Mouse (Mus musculus): ENCODE measurements around the gene Ugt1a6b.
A peak's percentile ranks its signal among the peaks of the same experiment; 100 is the strongest.

Ugt1a6b gene

GRCm38 (mm10) chr1:88247660-88248059, 144.6 kb downstream of the Ugt1a6b start:
- DNase-seq = no peak

GRCm38 (mm10) chr1:88248658-88249057, 145.6 kb downstream of the Ugt1a6b start:
- DNase-seq = no peak

GRCm38 (mm10) chr1:88249596-88249995, 146.5 kb downstream of the Ugt1a6b start:
- DNase-seq = no peak

GRCm38 (mm10) chr1:88250023-88250422, 147.0 kb downstream of the Ugt1a6b start:
- DNase-seq = no peak

GRCm38 (mm10) chr1:88253106-88253505, 150.1 kb downstream of the Ugt1a6b start:
- DNase-seq = no peak

GRCm38 (mm10) chr1:88253540-88253939, 150.5 kb downstream of the Ugt1a6b start:
- DNase-seq = no peak

GRCm38 (mm10) chr1:88254793-88255465, 151.9 kb downstream of the Ugt1a6b start:
- no peak for DNase-seq

GRCm38 (mm10) chr1:88255466-88255857, 152.4 kb downstream of the Ugt1a6b start:
- no peak for DNase-seq

- DNase-seq = no peak
Observed at GRCm38 (mm10) chr1:88255989-88256754, 153.1 kb downstream of the Ugt1a6b start.

GRCm38 (mm10) chr1:88256886-88257663, 154.0 kb downstream of the Ugt1a6b start:
- DNase-seq = no peak

- DNase-seq = no peak
Observed at GRCm38 (mm10) chr1:88257681-88258080, 154.6 kb downstream of the Ugt1a6b start.

GRCm38 (mm10) chr1:88258361-88258760, 155.3 kb downstream of the Ugt1a6b start:
- no peak for DNase-seq

- DNase-seq = peak; percentile 57
Observed at GRCm38 (mm10) chr1:88258881-88259642, 156.0 kb downstream of the Ugt1a6b start.

- no peak for DNase-seq
Observed at GRCm38 (mm10) chr1:88259643-88260024, 156.6 kb downstream of the Ugt1a6b start.

GRCm38 (mm10) chr1:88260114-88260513, 157.1 kb downstream of the Ugt1a6b start:
- peak; percentile 78 for DNase-seq

- no peak for DNase-seq
Observed at GRCm38 (mm10) chr1:88260604-88261377, 157.7 kb downstream of the Ugt1a6b start.

- no peak for DNase-seq
Observed at GRCm38 (mm10) chr1:88261706-88262105, 158.7 kb downstream of the Ugt1a6b start.

GRCm38 (mm10) chr1:88262255-88262654, 159.2 kb downstream of the Ugt1a6b start:
- peak; percentile 74 for DNase-seq

- DNase-seq = no peak
Observed at GRCm38 (mm10) chr1:88262961-88263360, 159.9 kb downstream of the Ugt1a6b start.

- DNase-seq = no peak
Observed at GRCm38 (mm10) chr1:88263778-88264177, 160.7 kb downstream of the Ugt1a6b start.

- DNase-seq = no peak
Observed at GRCm38 (mm10) chr1:88264237-88264868, 161.3 kb downstream of the Ugt1a6b start.
